ENCODE assay signal across 19 mouse cellular contexts in genomic region chr9:36435051-36435764, GRCm38 (mm10). TPM values are rescaled to one million over a fixed set of nuclear protein-coding genes. Genes with fewer than 3 reads are reported as not detected.
DNase-seq lines count a peak whose midpoint lies in the region; ATAC-seq and TF ChIP-seq lines count a peak whose summit lies in the region.
"Had no signal": no experiment of that assay in that cellular context is flagged by ENCODE, and none has a peak within 500 bp of the region (broad histone marks: within the 10 kb centered on the region; RNA-seq: fewer than 3 reads in every experiment).

No protein-coding gene starts in this region.

- no peaks in the 10 kb centered on the region for H3K9me3 ChIP-seq in kidney, postnatal 0 days (replicated peaks; ENCODE audit: low read length)
- H3K9me3 ChIP-seq: kidney, embryonic 15.5 days; lung, embryonic 15.5 days had no signal

- no peak for ATAC-seq in kidney, postnatal 0 days (replicated peaks; ENCODE audit: low FRiP score, low read depth)
- no peak for ATAC-seq in Patski
- ATAC-seq: activated CD4-positive, CD25-positive, alpha-beta regulatory T cell, adult 4 months; midbrain, embryonic 16.5 days had no signal

- CTCF ChIA-PET in Patski (lab: Charles Lee) = no interaction called here

- no peak overlapping the region for H3K27ac ChIP-seq in kidney, postnatal 0 days
- H3K27ac ChIP-seq: kidney, embryonic 15.5 days; lung, embryonic 15.5 days had no signal

- no peaks in the 10 kb centered on the region for H3K36me3 ChIP-seq in kidney, postnatal 0 days (ENCODE audit: insufficient read depth, low read length)
- H3K36me3 ChIP-seq: kidney, embryonic 15.5 days; lung, embryonic 15.5 days had no signal

- in situ Hi-C loops in Patski (cut with MboI; ENCODE audit: low pct_unique_long_range_greater_than_20kb) = loop anchor here (25.0 kb wide), 1 partner anchor 252 kb away; the partner anchor contains the start of gene Acrv1

- TF ChIP-seq CTCF in kidney, postnatal 0 days (IDR thresholded peaks at IDR 0.05; ENCODE audit: low read depth) = 0 out of 2 replicates have a peak, but pooled peaks have one; percentile 2
- peak; percentile 26 for TF ChIP-seq CTCF in Patski (IDR thresholded peaks at IDR 0.05)

- H3K9ac ChIP-seq in kidney, postnatal 0 days (ENCODE audit: low read depth, low read length) = no peak overlapping the region
- H3K9ac ChIP-seq: kidney, embryonic 15.5 days; lung, embryonic 15.5 days had no signal

- 35% methylated on average over 2 of the region's 2 CpGs for WGBS in kidney, postnatal 0 days

- POLR2A ChIA-PET in Patski (lab: Charles Lee) = no interaction called here

- H3K27me3 ChIP-seq in kidney, postnatal 0 days (ENCODE audit: insufficient read depth, low read length) = no peaks in the 10 kb centered on the region
- H3K27me3 ChIP-seq in Patski = no peaks in the 10 kb centered on the region
- H3K27me3 ChIP-seq: kidney, embryonic 15.5 days; lung, embryonic 15.5 days had no signal

- no peak overlapping the region for H3K4me2 ChIP-seq in kidney, postnatal 0 days (ENCODE audit: low read length)
- H3K4me2 ChIP-seq: kidney, embryonic 15.5 days; lung, embryonic 15.5 days had no signal

- H3K4me3 ChIP-seq in kidney, postnatal 0 days (replicated peaks; ENCODE audit: low read depth, low read length) = no peak overlapping the region
- H3K4me3 ChIP-seq: kidney, embryonic 15.5 days; lung, embryonic 15.5 days had no signal

- no peaks in the 10 kb centered on the region for H3K4me1 ChIP-seq in kidney, postnatal 0 days (replicated peaks; ENCODE audit: insufficient read depth, low read length)
- H3K4me1 ChIP-seq: kidney, embryonic 15.5 days; lung, embryonic 15.5 days had no signal

- DNase-seq in kidney, postnatal 0 days (ENCODE audit: low spot score) = no peak
- no peak for DNase-seq in kidney, postnatal 14 days
- peak; percentile 46 for DNase-seq in urinary bladder, postnatal 14 days (ENCODE audit: low spot score)
- no peak for DNase-seq in urinary bladder, postnatal 4 days (ENCODE audit: low spot score in 2 of 2)
- DNase-seq in Patski (ENCODE audit: low read depth, low spot score) = no peak
- DNase-seq in thymus, postnatal 10 days (ENCODE audit: low spot score in 2 of 2) = no peak
- DNase-seq in ovary, adult 18-20 months (ENCODE audit: low spot score) = no peak
- DNase-seq: cerebellum, postnatal 25 days; liver; right cerebral cortex, postnatal 4 days; thymus, postnatal 4 days had no signal

RNA-seq across cellular contexts. Expression of gene Gm7257, which starts 3.5 kb away (rescaled TPM):
- polyA plus RNA-seq in kidney, postnatal 0 days (2015; fragmentation: Nextera tagmentation; extraction: Ambion mirVana) = not detected in 2 replicates
- not detected for polyA plus RNA-seq in Patski (2021)
- polyA plus RNA-seq: activated CD4-positive, CD25-positive, alpha-beta regulatory T cell, adult 4 months; embryonic facial prominence, embryonic 14.5 days; forebrain, embryonic 11.5 days; kidney, embryonic 15.5 days; lung, embryonic 15.5 days; midbrain, embryonic 16.5 days; neural tube, embryonic 11.5 days; stomach, embryonic 14.5 days had no signal

RNA-seq across cellular contexts. Expression of gene Gm9513, which starts 40.2 kb away (rescaled TPM):
- polyA plus RNA-seq in kidney, postnatal 0 days (2015; fragmentation: Nextera tagmentation; extraction: Ambion mirVana) = not detected in 2 replicates
- not detected for polyA plus RNA-seq in Patski (2021)
- polyA plus RNA-seq: activated CD4-positive, CD25-positive, alpha-beta regulatory T cell, adult 4 months; embryonic facial prominence, embryonic 14.5 days; forebrain, embryonic 11.5 days; kidney, embryonic 15.5 days; lung, embryonic 15.5 days; midbrain, embryonic 16.5 days; neural tube, embryonic 11.5 days; stomach, embryonic 14.5 days had no signal
